Mouse (Mus musculus) cerebral cortex, adult 2 months (tissue): ENCODE results near the gene Suclg2.

Experiments
- WGBS: fragments of 180-500 bp; shearing (Covaris S2); methylation state at CpG from one replicate; pipeline ENCODE4 v1.1.7; 2018; 5-methylcytosine and 5-hydroxymethylcytosine counted together

Suclg2 gene

DNA sequence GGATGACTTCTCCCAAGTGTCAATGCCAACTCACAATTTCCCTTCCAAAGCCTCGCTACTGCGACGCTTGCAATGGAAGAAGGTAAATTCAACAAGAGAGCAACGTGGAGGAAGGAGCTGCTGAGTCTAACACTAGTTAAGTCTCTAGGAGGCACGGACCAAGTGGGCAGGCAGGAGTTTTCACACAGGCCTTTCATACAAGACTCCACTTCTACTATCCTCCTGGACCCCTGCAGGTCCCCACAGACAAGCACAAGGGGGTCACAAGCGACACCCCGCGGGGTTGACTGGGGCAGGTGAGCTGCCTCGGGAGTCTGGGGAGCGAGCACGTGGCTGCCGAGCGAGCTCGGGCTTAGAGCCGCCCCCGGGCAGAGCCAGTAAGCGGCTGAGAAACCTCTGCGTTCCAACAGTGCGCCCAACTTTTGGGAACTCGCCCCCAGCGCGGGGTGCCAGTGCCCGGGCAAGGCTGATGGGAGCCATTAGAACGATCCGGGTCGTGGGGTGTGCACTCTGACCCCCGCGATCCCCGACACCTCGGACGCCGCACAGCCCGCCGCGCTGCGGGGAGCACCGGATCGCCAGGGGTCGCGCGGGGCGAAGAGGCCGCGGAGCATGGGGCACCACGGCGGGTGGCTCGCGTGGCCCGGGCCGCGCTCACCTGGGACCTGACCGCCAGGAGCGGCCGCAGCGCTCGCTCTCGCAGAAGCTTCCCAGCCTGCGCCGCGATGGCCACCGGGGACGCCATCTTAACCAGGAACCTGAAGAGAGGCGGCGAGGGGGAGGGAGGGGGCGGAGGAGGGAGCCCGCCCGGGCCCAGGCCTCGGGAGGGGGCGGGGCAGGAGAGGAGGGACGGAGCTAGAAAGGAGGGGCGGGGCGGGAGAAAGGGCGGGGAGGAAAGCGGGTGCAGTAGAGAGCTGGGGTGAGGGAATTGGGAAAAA lies at the start of gene Suclg2:
Gene Suclg2, minus strand, starts transcription at position 770 of the 938 bp plus-strand sequence.
- WGBS = 1% methylated on average over 68 of the region's 74 CpGs

DNA sequence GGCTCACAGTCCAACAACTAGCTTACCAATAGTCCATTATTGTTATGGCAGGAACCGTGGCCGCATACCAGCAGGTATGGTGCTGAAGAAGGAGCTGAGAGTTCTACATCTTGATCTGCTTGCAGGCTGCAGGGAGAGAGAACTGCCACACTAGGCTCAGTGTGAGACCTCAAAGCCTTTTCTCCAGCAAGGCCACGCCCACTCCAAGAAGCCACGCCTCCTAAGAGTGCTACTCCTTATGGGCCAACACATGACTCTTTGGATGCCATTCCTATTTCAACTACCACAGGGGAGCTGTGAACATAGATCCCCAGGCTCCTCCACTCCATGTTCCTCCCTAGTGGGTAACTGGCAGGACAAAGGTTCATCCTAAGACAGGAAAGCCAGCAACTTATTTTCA lies 48.0 kb upstream of the Suclg2 start:
- 69% methylated on average over 4 of the region's 4 CpGs for WGBS

DNA sequence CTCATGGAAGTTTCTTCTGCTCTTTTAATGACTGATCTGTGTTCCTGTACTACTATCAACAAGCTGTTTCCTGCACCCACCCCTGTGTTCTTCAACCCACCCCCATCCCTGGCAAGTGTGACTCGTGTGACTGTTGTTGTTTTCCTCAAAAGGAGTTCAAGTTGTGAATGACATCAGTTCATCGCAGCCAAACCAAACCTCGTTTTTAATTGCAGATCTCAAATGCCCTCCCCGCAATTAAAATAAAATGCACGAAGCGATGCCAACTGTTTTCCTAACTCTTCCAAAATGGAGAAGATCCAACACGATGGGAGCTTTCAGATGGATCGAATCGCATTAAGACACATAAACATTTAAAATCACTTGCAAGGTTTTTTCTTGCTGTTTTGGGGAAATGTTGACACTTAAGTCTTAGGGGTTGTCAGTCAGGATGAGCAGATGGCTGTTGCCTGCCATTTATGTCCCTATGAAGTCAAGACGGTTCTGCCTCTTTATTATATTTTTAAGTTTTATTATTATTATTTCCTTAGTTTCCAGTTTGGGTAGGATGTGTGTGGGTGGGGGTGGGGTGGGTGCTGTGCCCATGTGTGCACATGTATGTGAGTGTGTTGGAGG lies 41.1 kb upstream of the Suclg2 start:
- WGBS = 37% methylated on average over 10 of the region's 10 CpGs

DNA sequence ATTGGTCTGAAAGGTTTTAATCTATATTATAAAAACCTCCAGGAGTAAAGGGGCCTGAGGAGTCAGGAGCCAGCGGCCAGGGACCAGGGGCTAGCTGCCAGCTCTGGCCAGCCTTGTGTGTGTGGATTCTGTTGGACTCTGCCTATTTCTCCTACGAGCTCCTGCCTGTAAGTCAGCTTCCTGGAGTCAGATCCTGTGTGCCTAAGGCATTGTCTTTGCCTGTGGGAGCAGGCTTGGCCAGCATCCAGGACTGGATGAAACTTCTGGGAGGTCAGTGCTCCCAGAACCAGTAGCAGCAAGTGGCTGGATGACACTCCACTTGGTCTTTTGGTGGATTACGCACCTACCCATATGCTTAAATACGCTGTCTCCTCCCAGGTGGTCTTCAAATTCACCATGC lies 23.8 kb upstream of the Suclg2 start:
- WGBS = 75% methylated on average over 4 of the region's 4 CpGs

DNA sequence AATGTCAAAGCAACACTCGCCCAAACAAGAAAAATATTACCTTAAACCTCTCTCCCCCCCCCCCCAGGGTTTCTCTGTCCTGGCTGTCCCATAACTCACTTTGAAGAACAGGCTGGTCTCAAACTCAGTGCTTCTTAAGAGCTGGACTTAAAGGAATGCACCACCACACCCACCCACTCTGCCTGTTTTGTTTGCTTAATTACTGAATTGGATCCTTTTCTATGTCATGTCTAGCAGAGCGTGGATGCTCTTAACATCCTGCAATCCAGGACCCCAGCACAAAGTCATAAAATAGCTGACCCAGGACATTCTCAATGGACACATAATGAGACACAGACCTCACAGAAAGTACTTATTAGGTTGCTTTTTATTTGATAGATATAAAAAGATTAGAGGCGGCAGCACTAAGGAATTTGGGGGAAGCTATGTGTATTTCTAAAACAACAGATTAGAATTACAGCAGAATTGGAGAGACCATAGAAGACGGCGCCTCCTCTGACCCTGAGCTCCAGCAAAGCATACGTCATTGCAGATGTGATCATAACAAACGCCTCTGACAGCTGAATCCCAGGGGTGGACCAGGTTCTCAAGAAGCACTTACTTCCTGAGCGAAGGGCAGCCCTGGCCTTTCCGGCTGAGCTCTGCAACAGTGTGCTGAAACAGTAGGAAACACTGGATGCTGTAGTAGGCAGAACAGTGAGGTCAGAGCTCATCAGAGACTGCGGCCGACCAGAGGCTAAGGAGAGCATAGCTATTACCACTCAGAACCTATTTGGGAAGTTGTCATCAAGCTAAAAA lies 13.2 kb upstream of the Suclg2 start:
- WGBS = 78% methylated on average over 11 of the region's 11 CpGs

DNA sequence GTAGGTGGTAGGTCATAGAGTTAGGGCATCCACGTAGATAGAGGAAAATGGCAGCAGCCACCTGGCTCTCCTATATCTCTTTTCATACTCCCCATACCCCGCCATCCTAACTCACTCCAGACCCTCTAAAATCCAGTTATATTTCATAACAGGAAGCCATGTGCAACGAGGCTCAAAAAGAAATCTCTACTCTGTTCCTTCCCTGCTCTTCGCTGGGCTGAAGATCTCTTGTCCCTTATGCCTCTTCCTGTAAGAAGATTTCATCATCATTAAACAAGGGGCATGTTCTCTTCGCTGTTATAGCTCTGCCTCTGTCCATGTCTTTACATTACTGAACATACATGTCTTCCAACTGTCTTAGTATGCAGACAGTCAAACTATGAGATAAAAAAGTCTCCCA lies 10.8 kb upstream of the Suclg2 start:
- WGBS = 90% methylated on average over 5 of the region's 5 CpGs

DNA sequence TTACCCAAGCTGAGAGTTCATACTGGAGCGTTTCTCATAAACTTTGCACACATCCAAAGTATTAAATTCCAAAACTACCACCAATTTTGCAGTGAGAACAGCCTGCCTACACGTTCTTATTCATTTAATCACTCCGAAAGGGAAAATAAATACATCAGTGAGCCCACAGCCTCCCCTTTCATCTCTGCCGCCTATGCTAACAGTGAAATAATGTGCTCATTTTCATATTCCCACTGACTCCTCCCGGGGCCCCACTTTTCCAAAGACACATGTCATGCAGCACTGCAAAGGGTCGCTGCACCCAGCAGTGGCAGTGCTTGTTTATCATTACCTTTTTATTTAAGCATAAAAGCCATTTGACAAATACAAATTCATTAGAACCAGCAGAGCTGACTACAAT lies 6.7 kb upstream of the Suclg2 start:
- WGBS = 68% methylated on average over 6 of the region's 6 CpGs

DNA sequence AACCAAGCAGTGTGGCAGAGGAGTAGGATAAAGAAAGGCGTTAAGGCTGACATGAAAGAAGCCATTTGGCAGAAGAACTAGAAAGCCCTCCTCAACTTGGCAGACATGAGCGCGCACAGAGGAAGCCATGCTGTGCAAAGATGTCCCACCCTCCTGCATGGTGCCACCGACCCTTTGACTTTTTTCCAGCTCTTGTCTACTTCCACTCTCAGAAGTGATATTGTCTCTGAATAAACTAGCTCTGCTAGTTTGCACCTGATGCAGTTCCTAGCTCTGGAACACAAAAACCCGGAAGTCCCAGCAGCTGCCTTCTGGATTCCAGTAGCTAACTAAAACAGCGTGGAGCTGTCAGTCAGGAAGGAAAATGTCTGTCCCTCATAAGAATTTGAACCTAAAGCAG lies 4.8 kb upstream of the Suclg2 start:
- WGBS = 71% methylated on average over 6 of the region's 6 CpGs

DNA sequence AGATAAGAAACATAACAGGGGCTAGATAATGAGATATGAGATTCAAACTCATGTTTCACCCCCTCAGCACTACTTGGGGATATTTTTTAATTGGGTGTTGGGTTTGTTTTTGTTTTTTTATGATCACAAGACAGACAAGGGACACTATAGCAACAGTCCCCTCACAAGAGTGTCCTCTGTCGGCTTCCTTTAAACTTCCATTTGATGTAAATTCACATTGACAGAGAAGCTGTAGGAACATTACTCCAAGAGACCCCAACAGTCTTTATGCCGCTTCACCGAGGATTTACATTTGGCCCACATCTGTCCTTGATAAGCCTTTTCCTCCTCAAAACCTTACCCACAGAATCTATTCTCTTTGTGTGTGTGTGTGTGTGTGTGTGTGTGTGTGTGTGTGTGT lies 1.2 kb upstream of the Suclg2 start:
- 96% methylated on average over 3 of the region's 3 CpGs for WGBS

DNA sequence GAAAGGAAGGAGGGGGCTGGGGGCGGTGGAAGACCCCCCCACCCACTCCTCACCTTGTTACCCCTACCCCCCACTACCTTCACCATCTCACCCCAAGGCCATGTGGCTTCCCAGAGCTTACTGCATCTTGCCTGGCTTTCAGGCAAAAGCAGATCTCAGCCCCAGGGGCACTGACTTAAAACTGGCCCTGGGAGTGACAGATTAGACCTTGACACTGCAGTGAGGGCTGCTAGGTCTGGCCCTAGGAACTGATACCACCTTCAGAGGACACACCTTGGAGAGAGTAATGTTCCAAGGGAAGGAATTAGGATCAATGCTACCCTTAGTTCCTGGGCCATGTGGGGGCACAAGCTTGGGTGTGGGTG lies 351 bp upstream of the Suclg2 start:
- WGBS = 0% methylated on average over 1 of the region's 1 CpGs

DNA sequence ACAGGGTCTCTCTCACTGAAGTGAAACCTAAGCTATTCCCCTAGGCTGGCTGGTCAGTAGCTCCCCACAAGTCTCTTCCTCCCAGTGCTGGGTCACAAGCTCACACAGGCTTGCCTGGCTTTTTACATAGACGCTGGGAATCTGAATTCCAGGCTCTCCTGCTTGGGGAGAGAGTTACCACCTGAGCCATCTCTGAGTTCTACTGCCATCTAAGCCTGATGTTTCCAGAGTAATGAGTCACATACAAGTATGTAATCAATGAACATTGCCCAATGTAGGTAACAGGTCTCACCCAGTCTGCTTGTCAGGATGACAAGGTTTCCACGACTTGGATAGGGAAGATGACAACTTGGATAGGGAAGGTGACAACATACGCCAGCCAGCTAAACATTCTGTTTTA lies 1.5 kb downstream of the Suclg2 start:
- WGBS = 77% methylated on average over 3 of the region's 3 CpGs

DNA sequence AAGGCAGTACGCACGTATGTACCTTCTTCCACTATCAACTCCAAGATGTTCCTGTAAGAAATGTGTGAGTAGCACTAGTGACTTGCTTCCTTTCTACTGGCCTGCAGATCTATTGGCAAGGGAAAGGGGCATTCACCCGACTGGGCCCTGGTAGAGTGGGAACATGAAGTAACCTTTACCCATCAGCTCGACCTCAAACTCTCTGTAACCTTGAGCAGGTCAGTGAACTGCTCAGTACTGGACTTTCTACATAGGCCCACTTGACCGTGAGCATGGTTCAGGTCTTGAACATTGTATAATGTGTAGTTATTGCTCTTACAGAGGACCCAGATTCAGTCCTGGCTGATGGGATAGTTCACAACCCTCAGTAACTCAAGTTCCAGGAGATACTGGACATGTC lies 2.1 kb downstream of the Suclg2 start:
- WGBS = 94% methylated on average over 5 of the region's 5 CpGs

DNA sequence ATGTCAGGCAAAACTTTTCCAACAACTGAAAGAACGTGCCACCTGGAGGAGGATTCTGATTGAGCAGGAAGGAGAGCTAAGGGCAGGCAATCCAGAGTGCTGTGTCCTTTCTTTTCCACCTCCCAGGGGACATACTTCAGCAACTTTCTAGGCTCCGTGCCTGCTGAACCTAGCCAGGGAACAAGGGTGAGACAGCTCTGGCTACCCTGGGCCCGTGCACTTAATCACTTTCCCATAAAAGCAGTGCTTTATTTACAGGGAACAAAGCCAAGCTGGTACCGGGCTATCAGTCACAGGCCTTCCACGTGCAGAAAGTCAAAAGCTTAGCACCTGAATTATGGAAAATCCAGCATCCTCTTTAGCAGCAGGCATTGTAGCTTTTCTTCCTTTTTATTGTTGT lies 5.4 kb downstream of the Suclg2 start:
- 54% methylated on average over 5 of the region's 5 CpGs for WGBS

DNA sequence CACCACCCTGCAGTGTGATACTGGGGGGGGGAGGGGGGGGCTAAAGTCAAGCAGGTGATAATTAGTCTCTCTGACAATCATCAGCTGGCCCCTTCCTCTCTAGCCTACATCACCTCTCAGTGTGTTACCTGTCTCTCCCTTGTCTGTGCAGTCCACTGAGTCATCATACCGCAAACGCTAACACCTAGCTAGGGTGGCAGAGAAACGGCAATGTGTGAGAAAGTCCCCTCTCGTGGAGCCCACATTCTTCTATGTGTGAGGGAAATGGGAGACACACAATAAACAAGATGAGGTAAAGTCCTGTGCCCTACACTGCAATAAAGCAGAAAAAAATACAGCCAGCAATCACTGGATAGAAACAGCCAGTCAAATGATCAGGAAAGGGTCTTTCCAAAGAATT lies 6.5 kb downstream of the Suclg2 start:
- whole genome bisulfite sequencing = 89% methylated on average over 4 of the region's 4 CpGs

DNA sequence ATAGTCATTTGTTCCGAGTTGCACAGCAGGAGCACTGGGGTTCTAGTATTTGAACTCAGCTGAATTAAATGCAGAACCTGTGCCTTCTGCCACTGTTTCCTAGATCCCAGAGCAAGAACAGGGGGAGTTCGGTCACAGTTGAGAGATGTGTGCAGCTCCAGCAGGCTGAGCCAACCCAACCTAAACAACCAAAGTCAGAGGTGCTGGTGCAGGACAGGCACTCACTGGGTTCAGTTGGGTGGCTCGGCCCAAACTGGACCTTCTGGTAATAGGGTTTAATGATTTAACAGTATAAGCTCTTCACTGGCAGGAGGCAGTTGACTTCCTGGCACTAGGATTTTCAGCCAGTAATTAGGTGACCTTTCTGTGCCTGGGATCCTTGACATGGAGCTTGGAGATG lies 6.9 kb downstream of the Suclg2 start:
- WGBS = 92% methylated on average over 3 of the region's 3 CpGs

DNA sequence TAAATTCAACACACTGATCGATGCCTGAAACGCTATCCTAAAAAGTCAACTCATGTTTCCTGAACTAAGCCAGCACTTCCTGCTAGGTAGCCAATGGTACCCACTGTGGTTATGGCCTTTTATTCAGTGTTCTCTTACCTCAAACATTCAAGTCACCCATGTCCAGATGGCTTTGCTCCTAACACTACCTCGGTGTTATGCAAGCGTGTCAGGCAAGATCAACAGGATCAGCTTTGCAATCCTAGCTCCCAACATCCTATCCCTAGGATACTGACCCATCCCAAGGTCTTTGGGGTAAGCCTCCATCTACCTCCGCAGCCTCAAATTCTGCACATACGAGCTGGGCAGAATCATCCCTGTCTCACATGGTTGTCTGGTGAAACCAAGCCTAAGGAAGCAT lies 7.7 kb downstream of the Suclg2 start:
- 90% methylated on average over 6 of the region's 6 CpGs for WGBS

DNA sequence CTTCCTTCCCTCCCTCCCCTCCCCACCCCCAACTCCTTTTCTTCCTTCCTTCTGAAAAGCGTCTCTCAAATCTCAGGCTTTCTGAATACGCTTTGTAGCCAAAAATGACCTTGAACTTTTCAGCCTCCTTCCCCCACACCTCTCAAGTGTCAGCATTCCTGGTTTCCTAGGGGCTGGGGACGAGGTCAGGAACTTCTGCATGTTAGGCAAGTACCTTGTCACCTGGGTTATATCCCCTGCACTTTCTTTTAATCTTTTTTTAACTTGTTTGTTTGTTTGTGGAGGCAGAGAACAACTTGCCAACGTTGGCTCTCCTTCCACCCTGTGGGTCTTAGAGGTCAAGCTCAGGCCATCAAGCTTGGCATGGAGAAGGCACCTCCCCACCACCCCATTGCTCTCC lies 9.1 kb downstream of the Suclg2 start:
- WGBS = 69% methylated on average over 4 of the region's 4 CpGs

DNA sequence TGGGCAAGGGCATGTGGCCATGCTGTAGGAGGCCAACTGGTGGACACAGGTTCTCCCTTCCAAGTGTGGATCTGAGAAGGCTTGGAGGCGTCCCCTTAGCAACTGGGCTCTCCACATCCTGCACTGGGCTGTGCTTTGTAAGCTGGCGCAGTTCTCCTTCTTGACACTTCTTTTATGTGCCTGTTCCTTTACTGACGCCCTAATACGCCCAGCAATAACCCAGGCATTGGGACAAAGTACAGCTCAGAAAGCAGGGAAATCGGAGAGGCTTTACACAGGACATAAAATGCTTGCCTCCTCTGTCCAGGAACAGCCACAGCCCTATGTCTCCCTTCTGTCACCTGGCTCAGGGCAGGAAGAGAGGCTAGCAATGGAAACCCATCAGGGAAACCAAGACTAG lies 9.5 kb downstream of the Suclg2 start:
- 67% methylated on average over 5 of the region's 5 CpGs for WGBS

DNA sequence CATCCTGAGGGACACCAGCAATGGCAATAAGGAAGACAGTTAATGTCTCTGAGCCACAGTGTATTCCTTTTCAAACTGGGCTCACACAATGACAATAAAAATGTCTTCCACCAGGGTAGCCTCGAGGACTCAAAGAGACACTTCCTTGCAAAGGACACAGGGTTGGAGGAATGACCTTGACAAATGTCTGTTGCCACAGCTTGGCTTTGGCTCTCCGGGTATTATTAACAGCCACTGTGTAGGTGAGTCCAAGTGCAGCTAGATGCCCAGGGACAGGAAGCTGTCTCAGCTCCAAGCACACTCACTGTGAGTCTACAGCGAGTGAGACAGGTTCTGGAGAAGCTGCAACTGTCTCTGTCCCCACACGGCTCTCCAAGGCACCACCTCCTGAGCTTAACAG lies 14.0 kb downstream of the Suclg2 start:
- 85% methylated on average over 4 of the region's 4 CpGs for WGBS

DNA sequence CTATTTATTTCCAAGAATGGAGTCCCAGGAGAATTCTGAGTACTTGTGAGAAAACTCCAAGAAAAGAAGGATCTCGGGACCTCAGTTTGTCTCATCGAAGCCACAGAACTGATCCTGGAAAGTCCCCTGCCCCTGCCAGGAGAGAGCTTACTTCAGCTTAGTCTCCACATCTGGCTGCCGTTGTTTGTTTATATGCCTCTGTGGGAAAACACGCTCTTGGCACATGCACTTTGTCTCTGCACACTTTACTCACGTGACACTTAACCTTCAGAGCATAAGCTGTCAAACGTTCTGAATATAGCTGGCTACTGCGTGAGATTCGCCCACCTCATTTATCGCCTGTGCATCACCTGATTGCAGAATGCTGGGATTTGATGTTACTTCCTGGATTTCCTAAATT lies 16.4 kb downstream of the Suclg2 start:
- WGBS = 80% methylated on average over 9 of the region's 9 CpGs

DNA sequence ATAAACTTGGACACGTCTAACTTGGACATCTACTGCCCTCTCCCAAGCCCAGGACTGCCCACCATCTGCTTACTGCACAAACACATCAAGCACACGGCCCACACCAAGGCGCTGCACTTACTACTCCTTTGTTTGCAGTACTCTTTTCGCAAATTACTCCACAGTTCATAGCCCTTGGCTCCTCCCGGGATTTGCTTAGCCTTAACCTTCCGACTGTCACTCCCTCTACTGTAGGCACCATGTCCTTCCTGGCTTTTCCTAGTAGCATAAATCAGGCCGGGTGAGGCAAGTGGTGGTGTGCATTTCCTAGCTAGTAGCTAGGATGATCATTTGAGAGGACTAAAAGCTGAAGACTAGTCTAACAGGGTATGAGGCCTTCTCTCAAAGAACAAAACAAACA lies 16.8 kb downstream of the Suclg2 start:
- 83% methylated on average over 7 of the region's 7 CpGs for WGBS

DNA sequence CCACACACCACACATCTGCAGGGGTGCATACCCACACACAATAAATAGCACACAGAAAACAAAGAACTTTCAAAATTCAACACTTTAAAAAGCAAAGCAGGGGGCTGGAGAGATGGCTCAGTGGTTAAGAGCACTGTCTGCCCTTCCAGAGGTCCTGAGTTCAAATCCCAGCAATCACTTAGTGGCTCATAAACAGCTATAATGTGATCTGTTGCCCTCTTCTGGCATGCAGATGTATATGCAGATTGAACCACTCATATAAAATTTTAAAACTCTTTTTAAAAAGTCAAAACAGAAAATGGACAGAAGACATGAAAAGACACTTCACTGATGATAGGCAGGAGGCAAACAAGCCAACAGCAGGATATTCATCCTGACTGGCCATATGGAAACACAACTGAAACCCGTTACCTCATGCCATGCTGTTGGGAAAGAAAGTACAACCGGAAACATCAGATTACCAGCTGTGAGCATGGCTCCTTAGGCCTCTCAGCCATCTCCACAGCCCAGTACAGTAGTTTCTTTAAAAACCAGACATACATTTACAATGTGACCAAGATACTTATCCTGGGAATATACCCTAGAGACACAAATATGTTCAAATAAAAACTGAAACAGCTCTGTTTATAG lies 17.5 kb downstream of the Suclg2 start:
- WGBS = 87% methylated on average over 2 of the region's 2 CpGs
